Mouse (Mus musculus) ES-E14 (cell line): ENCODE measurements around the gene Otud4.
"Not testable (repeated sequence)": the region's sequence is repeated elsewhere in the genome, so short reads cannot be mapped to it uniquely, and the experiment has no call there.

ENCODE experiments used
- MAFK ChIP-seq: IDR thresholded peaks from 2 replicates; pipeline ENCODE4 v1.6.1; 2014; ENCODE audit warnings: mild to moderate bottlenecking, low read depth, low read length, inconsistent platforms; ENCODE audit not compliant: insufficient read depth
- ZC3H11A ChIP-seq: IDR thresholded peaks from 2 replicates; pipeline ENCODE4 v1.6.1; 2012; ENCODE audit warnings: low read depth, mild to moderate bottlenecking, inconsistent platforms, low read length, borderline replicate concordance

DNA sequence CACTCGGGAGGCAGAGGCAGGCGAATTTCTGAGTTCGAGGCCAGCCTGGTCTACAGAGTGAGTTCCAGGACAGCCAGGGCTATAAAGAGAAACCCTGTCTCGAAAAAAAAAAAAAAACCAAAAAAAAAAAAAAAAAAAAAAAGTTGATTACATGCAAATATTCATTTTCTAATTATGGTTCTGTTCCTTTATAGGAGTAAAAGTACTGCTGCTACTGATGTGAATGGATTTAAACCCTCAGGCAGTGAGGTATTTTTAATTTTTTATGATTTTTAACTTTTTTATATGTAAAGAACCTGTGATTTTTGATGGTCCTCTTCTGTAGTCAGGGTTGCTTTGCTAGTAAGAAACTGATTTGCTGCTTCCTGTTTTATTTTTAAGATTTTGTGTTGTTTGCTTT lies 19.3 kb downstream of the Otud4 start:
- not testable (repeated sequence) for TF ChIP-seq ZC3H11A, MAFK
